Mouse (Mus musculus) naive thymus-derived CD4-positive, alpha-beta T cell, adult 2 months (primary cell): ENCODE measurements at regions not wholly inside any gene's neighbourhood (a gene's known extent, or its start where the extent isn't known, plus 50 kb on each side); places are given as distances from the start of the nearest gene placed in this dataset.
A peak's percentile ranks its signal among the peaks of the same experiment; 100 is the strongest.

ENCODE experiments used
- DNase-seq: peaks from one replicate; pipeline ENCODE4 v3.0.0-alpha.2; 2011; ENCODE audit warnings: low read depth

DNA sequence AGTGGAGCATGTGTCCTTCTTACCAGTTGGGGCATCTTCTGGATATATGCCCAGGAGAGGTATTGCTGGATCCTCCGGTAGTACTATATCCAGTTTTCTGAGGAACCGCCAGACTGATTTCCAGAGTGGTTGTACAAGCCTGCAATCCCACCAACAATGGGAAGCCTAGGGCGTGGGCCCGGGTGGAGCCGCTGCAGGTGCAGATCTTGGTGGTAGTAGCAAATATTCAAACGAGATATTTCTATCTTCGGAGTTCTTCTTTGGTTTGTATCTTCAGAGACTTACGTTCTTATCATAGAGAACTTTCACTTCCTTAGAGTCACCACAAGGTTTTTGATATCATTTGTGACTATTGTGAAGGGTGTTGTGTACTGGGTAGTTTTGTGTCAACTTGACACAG lies 60.2 kb upstream of the Btbd35f28 start:
- DNase-seq: peak; percentile 0
